Mouse (Mus musculus): ENCODE data around the gene Tcf25. TPM values are rescaled to one million over a fixed set of nuclear protein-coding genes. Genes with fewer than 3 reads are reported as not detected.

Tcf25 gene
- polyA plus RNA-seq, 1 experiment: 128 TPM

DNA sequence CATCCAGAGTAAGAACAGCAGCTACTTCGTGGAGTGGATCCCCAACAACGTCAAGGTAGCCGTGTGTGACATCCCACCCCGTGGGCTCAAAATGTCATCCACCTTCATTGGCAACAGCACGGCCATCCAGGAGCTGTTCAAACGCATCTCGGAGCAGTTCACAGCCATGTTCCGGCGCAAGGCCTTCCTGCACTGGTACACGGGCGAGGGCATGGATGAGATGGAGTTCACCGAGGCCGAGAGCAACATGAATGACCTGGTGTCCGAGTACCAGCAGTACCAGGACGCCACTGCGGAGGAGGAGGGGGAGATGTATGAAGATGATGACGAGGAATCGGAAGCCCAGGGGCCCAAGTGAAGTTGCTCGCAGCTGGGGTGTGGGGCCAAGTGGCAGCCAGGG lies 47.8 kb downstream of the Tcf25 start:
- no peak for TF ChIP-seq POLR2A (IDR thresholded peaks at IDR 0.05; ENCODE audit: low read depth, low read length)
- no peak for TF ChIP-seq CTCF (IDR thresholded peaks at IDR 0.05; ENCODE audit: extremely low read depth, insufficient read length, insufficient replicate concordance, low read depth, low read length)
- H3K4me1 ChIP-seq (ENCODE audit: control insufficient read depth, insufficient read depth, insufficient read length, low read length): peaks cover 13% of the 10 kb centered on the region
- no peaks in the 10 kb centered on the region for H3K36me3 ChIP-seq (ENCODE audit: control insufficient read depth, insufficient read depth, low read length)
- 84% methylated on average over 19 of the region's 19 CpGs for WGBS
- no peak overlapping the region for H3K4me3 ChIP-seq (ENCODE audit: low read depth, low read length)
- no peaks in the 10 kb centered on the region for H3K27me3 ChIP-seq (ENCODE audit: control insufficient read depth, insufficient read depth, low read length)
- no peak overlapping the region for H3K27ac ChIP-seq (ENCODE audit: insufficient read depth, low read depth, low read length)

DNA sequence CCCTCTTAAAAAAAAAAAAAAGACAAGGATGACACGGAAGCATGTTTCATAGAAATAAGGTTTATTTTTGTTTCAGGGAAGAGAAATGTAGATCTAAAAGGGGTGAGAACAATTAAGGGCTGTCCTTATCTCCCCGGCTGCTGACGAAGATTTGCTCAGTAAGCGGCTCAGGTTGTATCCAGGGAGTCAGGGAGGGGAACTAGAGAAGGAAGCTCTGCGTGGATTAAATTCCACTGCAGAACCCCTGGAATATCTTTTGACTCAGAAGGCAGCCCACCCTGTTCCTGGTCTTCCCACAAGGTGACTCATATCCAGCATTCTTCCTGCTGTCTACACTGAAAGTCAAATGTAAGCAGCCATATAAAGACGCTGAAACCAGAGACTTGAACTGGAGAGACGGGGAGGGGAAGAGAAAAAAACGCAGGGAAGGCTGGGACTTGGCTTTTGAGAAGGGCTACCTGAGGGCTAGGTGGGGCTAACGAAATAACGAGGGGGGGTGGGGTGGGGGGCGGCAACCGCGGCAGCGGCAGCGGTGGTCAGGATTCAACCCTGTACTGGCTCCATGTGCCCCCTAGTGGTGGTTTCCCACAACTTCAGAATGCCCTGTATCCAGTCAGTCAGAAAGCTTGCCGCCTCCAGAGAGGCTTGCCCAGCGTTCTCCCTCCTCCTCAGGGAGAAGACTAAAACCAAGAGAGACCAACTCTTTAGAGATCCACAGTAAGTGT lies 48.7 kb downstream of the Tcf25 start:
- H3K4me3 ChIP-seq (ENCODE audit: low read depth, low read length): no peak overlapping the region
- WGBS: 4% methylated on average over 17 of the region's 17 CpGs

DNA sequence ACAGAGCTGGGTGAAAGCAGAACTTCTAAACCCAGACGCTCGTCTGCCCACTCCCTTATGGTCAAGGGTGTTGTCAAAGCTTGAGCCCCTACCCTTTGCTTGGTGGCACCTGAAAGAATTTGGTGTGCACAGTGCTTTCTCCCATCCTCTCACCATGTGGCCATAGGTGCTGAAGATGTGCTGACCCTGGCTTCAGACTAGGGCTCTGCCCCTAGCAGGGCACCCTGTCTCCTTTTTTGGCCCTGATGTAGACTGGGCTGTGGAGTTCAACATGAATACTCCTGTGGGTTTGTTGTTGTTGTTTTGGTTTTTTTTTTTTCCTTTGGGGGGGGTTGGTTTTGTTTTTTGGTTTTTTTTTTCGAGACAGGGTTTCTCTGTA lies 49.2 kb downstream of the Tcf25 start:
- Histone ChIP-seq H3K4me1 (ENCODE audit: control insufficient read depth, insufficient read depth, insufficient read length, low read length) (peaks cover 8% of the 10 kb centered on the region; the same call in 1 of the 2 replicates), H3K36me3 (ENCODE audit: control insufficient read depth, insufficient read depth, low read length) (no peaks in the 10 kb centered on the region), H3K27ac (ENCODE audit: insufficient read depth, low read depth, low read length) (no peak overlapping the region), H3K4me3 (ENCODE audit: low read depth, low read length) (no peak overlapping the region), H3K27me3 (ENCODE audit: control insufficient read depth, insufficient read depth, low read length) (no peaks in the 10 kb centered on the region)
- 20% methylated on average over 3 of the region's 3 CpGs for WGBS
- TF ChIP-seq POLR2A (IDR thresholded peaks at IDR 0.05; ENCODE audit: low read depth, low read length) (no peak), CTCF (IDR thresholded peaks at IDR 0.05; ENCODE audit: extremely low read depth, insufficient read length, insufficient replicate concordance, low read depth, low read length) (no peak)

More for the DNA sequence above, 48.7 kb downstream of the Tcf25 start:
- H3K27me3 ChIP-seq (ENCODE audit: control insufficient read depth, insufficient read depth, low read length): no peaks in the 10 kb centered on the region
- TF ChIP-seq POLR2A (IDR thresholded peaks at IDR 0.05; ENCODE audit: low read depth, low read length) (no peak), CTCF (IDR thresholded peaks at IDR 0.05; ENCODE audit: extremely low read depth, insufficient read length, insufficient replicate concordance, low read depth, low read length) (peak; percentile 72; the same call in 1 of the 2 replicates)
- H3K36me3 ChIP-seq (ENCODE audit: control insufficient read depth, insufficient read depth, low read length): no peaks in the 10 kb centered on the region
- H3K27ac ChIP-seq (ENCODE audit: insufficient read depth, low read depth, low read length): no peak overlapping the region
- peaks cover 8% of the 10 kb centered on the region; the same call in 1 of the 2 replicates for H3K4me1 ChIP-seq (ENCODE audit: control insufficient read depth, insufficient read depth, insufficient read length, low read length)

DNA sequence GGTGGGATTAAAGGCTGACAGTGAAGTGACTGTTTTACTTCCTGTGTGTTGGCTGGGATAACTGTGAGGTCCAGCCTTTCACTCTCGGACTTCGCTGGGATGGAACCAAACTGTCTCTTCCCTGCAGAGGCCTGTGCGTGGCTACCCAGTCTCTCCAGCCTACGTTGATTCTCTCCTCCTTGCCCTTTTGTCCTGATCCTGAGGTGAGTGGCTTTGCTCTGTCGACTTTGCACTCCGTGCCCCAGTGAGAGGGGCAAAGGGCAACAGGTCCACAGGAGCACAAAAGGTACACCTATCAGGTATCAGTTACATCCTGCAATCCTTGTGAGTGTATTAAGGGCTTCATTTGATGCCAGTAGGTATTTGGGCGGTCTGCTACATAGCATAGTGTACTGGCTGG lies 49.9 kb downstream of the Tcf25 start, which contains the start of gene Def8:
Gene Def8 (plus strand): TSS at position 87 of the 400 bp plus-strand sequence.
- Histone ChIP-seq H3K27ac (ENCODE audit: insufficient read depth, low read depth, low read length) (no peak within 1 kb of the TSS), H3K4me3 (ENCODE audit: low read depth, low read length) (no peak within 1 kb of the TSS)
- no peak for TF ChIP-seq POLR2A (IDR thresholded peaks at IDR 0.05; ENCODE audit: low read depth, low read length)
- no peak for TF ChIP-seq CTCF (IDR thresholded peaks at IDR 0.05; ENCODE audit: extremely low read depth, insufficient read length, insufficient replicate concordance, low read depth, low read length)

DNA sequence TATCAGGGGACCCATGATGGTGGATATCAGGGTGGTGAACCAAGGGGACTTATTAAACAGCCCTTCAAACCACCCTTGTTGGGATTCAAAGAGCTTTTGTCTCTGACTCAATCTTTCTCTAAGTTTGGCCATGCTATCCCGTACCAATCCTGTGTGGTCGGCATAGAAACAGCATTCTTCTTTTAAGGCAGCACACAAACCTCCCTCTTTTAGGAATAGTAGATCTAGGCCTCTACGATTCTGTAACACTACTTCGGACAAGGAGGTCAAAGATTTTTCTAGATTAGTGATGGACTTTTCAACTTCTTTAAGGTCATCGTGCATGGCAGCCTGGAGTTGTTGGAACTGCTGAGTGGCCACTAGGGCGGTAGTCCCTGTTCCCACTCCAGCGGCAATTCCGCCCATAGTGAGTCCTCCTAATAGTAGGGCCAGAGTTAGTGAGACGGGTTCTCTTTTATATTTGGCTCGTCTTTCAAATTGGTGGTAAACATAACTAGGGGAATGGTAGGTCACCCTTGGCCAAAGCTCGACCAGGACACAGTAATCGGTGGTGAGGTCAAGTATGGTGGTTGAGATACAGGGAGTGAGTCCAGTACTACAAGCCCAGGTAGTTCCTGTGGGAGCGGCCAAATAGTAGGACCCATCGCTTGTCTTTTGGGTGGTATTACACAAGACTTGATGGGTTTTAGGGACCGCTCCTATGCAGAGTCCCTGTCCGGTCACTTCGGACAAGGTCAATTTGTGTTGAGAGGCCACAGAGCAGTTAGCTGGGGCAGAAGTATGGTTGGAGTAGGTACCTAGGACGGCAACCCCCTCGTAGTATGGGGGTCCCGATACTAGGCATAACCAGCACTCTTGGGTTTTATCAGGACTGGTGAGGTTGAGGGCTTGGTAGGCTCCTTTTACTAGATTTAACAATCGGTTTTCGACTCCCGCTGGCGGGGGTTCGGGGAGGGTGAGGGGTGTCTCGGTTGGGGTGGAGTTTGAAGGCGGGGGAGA lies 53.3 kb downstream of the Tcf25 start:
- no peaks in the 10 kb centered on the region for H3K27me3 ChIP-seq (ENCODE audit: control insufficient read depth, insufficient read depth, low read length)
- no peak overlapping the region for H3K27ac ChIP-seq (ENCODE audit: insufficient read depth, low read depth, low read length)
- 97% methylated on average over 27 of the region's 27 CpGs for WGBS
- no peaks in the 10 kb centered on the region for H3K36me3 ChIP-seq (ENCODE audit: control insufficient read depth, insufficient read depth, low read length)
- TF ChIP-seq POLR2A (IDR thresholded peaks at IDR 0.05; ENCODE audit: low read depth, low read length) (no peak), CTCF (IDR thresholded peaks at IDR 0.05; ENCODE audit: extremely low read depth, insufficient read length, insufficient replicate concordance, low read depth, low read length) (no peak)
- H3K4me1 ChIP-seq (ENCODE audit: control insufficient read depth, insufficient read depth, insufficient read length, low read length): peaks cover 8% of the 10 kb centered on the region; the same call in 1 of the 2 replicates
- no peak overlapping the region for H3K4me3 ChIP-seq (ENCODE audit: low read depth, low read length)

More for the DNA sequence above, 49.9 kb downstream of the Tcf25 start, which contains the start of gene Def8:
- Histone ChIP-seq H3K4me1 (ENCODE audit: control insufficient read depth, insufficient read depth, insufficient read length, low read length) (peaks cover 8% of the 10 kb centered on the region; the same call in 1 of the 2 replicates), H3K27me3 (ENCODE audit: control insufficient read depth, insufficient read depth, low read length) (no peaks in the 10 kb centered on the region), H3K36me3 (ENCODE audit: control insufficient read depth, insufficient read depth, low read length) (no peaks in the 10 kb centered on the region)
- 61% methylated on average over 7 of the region's 7 CpGs for WGBS

DNA sequence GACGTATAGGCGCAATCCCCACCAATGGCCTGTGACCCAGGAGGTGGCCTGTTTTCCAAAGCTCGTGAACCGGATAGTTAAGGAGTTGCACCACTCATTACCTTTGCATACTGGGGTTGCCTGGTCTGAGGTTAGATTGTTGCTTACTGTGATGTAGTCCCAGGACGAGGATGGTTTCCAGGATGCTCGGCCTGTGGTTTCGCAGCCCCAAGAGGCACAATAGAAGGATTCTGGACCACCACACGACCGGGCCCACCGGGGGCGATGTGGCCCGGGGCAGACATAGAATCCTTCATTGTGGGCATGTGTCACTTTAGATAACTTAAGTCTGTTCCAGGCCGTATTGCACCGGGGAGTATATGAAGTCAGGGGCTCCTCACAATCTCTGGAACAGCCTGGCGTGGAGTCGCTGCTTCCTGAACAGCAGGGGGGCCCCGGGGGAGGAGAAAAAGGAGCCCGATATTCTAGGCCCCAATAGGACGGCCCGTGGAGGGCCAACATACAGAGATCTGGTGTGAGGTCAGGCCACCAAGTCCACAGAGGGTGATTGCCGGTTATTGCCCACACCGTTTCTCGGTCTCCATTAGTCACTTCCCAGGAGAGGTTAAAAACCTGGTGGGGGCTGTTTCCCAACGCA lies 54.2 kb downstream of the Tcf25 start:
- no peak overlapping the region for H3K4me3 ChIP-seq (ENCODE audit: low read depth, low read length)
- 97% methylated on average over 24 of the region's 24 CpGs for WGBS
- TF ChIP-seq CTCF (IDR thresholded peaks at IDR 0.05; ENCODE audit: extremely low read depth, insufficient read length, insufficient replicate concordance, low read depth, low read length) (no peak), POLR2A (IDR thresholded peaks at IDR 0.05; ENCODE audit: low read depth, low read length) (no peak)
- no peaks in the 10 kb centered on the region for H3K36me3 ChIP-seq (ENCODE audit: control insufficient read depth, insufficient read depth, low read length)
- peaks cover 5% of the 10 kb centered on the region; the same call in 1 of the 2 replicates for H3K4me1 ChIP-seq (ENCODE audit: control insufficient read depth, insufficient read depth, insufficient read length, low read length)
- no peak overlapping the region for H3K27ac ChIP-seq (ENCODE audit: insufficient read depth, low read depth, low read length)
- no peaks in the 10 kb centered on the region for H3K27me3 ChIP-seq (ENCODE audit: control insufficient read depth, insufficient read depth, low read length)

Measured in small intestine, adult 2 months (tissue).